Mouse (Mus musculus) heart, adult 18-20 months (tissue): ENCODE data around the gene Atp2b1. TPM values are rescaled to one million over a fixed set of nuclear protein-coding genes. Genes with fewer than 3 reads are reported as not detected.
"Not testable (repeated sequence)": the region's sequence is repeated elsewhere in the genome, so short reads cannot be mapped to it uniquely, and the experiment has no call there.

Experiments used
- DNase-seq, 2 experiments: peaks; one replicate each; pipeline ENCODE4 v3.0.0; 2021 to 2022; ENCODE audit warnings: mixed read lengths in 1 of 2
- total RNA-seq, 2 experiments: library from RNA; stranded (reverse); gene quantifications; 2 replicates each; pipeline ENCODE4 v1.2.3; 2021

Gene Atp2b1
- total RNA-seq, 2 experiments from 2014 or later: 61.2 to 61.4 TPM

GRCm38 (mm10) chr10:98966407-98967215, 52.4 kb downstream of the Atp2b1 start:
- no peak for DNase-seq

GRCm38 (mm10) chr10:98967240-98967891, 53.2 kb downstream of the Atp2b1 start:
- DNase-seq: no peak

GRCm38 (mm10) chr10:98970917-98971316, 56.7 kb downstream of the Atp2b1 start:
- DNase-seq: no peak

DNA sequence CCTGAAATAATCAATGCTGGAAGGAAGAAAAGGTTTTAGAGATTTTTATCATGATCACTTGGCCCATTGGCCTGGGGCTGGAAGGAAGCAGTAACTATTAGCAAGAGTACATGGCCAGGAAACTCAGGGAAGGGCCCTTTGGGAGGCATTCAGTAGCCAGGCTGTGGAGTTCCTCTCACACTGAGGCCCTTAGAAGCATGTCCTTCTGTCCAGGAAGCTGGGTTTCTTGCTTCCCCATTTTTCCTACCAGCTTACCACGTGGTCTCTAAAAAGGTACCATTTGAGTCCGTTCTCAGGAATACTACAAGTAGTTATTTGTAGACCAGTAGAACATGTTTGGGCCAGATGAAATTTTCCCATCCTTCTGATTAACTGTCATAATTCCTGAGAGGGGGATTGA, 58.2 kb downstream of the Atp2b1 start:
- peak in 1 of 2 experiments; percentile 56 for DNase-seq

DNA sequence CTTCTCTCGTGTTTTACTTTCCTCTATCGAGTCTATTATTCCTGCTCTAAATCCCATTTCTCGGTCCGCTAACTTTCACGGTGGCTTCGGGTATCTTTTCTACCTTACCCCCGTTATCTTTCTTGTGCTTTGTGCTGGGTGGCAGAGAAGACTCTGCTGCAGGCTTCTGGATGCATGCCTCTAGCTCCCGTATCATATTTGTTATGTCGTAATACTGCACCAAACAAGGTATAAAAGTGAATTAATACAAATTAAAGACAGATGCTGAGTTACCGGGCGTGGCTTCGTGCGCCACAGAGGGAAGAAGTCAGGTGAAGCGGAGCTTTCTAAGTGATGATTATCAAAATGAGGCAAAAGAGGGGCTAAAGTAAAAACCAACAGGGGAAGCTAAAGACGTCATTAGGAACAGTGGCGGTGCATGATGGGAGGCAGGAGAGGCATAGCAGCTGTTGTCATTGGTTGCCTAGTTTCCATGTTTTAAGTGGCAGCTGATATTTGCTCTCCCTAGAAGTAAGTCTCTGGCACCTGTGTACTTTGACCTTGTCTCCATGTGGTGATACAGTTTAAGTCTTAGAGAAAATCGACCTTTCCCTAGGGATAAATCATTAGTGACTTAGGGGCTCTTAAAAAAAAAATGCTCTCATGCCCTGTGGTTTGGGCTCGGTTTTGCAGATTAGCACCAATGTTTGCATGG, 58.9 kb downstream of the Atp2b1 start:
- no peak for DNase-seq

GRCm38 (mm10) chr10:98974645-98975044, 60.4 kb downstream of the Atp2b1 start:
- DNase-seq: no peak

- no peak for DNase-seq
These were observed 61.4 kb downstream of the Atp2b1 start for GRCm38 (mm10) chr10:98975611-98976010.

DNA sequence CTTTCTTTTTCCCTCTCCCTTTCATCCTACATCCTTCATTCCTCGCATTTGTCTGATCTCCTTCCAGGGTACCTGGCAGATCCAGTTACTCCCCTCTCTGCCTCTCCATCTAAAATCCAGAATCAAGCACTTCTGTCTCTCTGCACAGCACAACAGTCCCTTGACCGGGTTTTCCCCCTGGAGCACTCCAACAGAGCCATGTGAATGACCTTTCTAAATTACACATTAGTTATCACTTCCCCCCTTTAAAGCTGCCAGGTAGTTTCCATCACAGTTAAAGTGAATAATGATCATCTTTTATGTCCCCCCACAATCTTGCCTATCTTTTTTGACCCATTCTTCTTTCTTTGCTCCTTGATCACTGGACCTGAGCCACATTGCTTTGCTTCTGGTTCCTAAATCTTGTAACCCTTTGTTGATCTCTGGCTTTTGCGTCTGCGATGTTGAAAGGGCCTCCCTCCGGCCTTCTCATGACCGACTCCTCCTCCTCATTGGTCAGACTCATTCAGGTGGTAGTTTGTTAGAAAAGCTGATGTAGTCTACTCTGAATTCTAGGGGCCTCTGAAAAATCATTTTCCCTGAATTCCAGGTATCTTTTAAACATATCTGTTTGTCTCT, 62.8 kb downstream of the Atp2b1 start:
- no peak for DNase-seq

GRCm38 (mm10) chr10:98978766-98979165, 64.6 kb downstream of the Atp2b1 start:
- DNase-seq: no peak

GRCm38 (mm10) chr10:98979296-98979695, 65.1 kb downstream of the Atp2b1 start:
- DNase-seq: no peak

DNA sequence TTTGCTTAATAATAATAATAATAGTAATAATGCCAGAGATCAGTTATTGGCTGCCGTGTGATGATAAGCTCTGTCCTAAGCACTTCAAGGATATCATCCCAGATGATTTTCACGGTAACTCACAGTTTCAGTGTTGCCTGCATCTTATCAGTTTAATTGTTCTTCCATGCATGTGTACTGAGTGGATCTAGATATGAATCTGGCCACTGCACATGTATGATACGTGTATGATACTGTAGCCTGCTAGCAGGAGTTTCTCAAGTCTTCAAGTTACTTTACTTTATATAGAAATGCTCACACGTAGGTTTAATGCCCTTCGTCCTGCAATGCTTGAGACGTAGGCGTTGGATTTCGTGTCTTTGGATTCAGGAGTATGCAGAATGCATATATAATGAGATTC, 65.7 kb downstream of the Atp2b1 start:
- no peak for DNase-seq

- no peak for DNase-seq
These were observed 77.8 kb downstream of the Atp2b1 start for GRCm38 (mm10) chr10:98991964-98992363.

DNA sequence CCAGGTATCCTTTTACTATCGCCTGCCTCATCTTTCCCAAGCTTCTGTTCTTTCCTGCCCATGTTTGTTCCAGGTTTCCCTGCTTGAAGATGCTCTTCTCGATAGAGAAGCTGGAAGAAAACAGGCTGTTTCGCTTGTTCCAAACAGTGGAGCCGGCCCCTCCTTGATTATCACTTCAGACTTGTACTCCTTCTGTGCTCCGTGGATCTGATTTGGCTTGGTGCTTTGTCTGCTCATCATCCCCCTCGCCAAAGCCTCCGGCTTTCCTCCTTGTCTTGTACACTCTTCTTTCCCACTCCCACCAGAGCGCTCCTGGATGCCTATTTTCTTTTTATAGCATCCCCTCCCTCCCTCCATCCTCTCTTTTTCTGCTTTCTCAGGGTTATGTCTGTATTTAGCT, 79.0 kb downstream of the Atp2b1 start:
- no peak for DNase-seq

- not testable (repeated sequence) for DNase-seq
These were observed 81.0 kb downstream of the Atp2b1 start for GRCm38 (mm10) chr10:98995016-98995747.

DNA sequence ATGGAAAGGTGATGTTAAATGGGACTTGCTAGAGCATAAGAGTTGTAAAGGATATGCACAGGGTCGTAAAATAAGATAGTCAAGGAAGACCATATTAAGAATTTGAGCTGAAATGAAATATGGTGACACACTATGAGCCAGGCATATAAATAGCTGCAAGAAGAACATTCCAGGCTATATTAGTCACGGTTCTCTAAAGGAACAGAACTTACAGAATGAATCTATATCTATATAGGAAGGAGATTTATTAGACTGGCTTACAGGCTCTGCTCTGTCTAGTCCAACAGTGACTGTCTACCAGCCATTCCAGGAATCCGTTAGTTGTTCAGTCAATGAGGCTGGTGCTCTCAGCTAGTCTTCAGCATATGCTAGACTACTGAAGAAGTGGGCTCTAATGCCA, 90.7 kb downstream of the Atp2b1 start:
- DNase-seq: no peak

DNA sequence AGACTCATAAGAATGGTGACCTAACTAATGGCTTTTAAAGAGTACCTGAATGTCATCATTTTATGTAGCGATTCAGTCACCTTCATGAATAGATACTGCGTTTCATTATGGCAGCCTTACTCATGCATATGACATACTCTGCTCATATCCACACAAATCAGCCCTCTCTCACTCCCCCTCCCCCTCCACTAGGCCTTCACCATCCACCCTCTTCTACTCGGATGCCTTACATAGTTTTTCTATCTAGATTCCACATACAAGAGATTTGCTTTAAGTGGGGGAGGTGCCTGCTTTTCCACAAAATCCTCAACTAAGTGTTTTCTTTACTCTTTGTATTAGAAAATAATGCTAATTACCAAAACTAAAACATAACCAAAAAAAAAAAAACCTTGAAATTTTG, 96.9 kb downstream of the Atp2b1 start:
- DNase-seq: no peak

DNA sequence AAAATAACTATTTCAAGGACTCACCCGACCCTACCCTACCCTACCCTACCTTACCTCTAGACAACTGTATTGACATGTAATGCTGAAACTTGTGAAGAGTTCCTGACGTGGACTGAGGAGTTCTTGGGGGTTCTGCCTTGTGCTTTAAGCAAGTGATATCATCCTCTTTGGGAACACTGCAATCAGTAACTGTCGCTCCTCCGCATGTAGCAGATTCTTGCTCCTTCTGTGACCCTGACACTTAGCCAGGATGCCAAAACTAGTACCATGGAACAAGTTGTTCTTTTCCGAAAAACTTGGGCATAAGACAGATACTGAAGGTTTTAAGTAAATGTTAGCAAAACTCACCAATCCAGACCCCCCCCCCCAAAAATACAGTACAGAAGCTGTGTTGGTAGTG, 97.9 kb downstream of the Atp2b1 start:
- no peak for DNase-seq

DNA sequence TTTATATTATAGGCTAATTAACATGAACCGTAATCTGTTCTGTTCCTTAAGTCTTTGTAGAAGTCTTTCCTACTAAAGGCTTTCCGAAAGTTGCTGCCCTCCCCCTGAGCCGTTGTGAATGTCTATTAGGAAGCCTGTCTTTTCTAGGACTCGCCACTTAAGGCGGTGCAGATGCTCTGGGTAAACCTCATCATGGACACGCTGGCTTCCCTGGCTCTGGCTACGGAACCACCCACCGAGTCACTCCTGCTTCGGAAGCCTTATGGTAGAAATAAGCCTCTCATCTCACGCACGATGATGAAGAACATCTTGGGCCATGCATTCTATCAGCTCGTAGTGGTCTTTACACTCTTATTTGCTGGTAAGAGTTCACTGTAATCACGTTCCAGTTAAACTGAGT, 100.5 kb downstream of the Atp2b1 start:
- no peak for DNase-seq

DNA sequence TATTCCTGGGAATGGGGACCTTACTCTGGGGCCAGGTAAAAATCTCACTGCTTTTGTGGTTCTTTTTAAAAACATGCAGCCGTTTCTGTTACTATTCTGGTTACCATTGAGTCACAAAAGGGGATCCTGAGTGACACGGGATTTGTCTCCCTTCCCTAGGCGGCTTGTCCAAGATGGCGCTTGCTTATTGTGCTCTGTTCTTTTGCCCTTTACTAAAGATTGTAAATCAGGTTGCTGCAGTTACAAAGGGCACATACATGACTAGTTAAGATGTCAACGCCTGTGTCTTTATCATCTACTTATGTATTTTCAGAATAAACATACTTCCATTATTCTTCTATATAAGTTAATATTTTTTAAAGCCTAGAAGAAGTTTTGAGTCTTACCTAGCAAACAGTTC, 102.8 kb downstream of the Atp2b1 start:
- DNase-seq: no peak

DNA sequence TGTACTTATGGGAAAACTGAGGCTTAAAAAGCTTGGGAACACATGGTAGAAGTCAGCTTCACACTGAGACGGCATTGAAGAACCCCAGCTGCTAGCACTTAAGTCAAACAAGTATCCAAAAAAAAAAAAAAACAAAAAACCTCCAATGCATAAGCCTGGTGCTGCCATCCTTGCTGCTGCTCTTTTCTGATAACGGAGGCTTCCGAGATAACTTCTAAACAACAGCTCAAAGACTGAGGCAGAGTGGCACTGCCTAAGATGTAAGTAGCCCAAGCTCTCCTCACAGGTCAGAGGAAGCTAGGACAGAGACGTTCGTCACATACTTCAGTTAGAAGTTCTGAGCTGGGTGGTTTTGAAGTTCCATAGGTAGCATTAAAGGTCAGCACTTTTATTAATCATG, 113.3 kb downstream of the Atp2b1 start:
- no peak for DNase-seq

DNA sequence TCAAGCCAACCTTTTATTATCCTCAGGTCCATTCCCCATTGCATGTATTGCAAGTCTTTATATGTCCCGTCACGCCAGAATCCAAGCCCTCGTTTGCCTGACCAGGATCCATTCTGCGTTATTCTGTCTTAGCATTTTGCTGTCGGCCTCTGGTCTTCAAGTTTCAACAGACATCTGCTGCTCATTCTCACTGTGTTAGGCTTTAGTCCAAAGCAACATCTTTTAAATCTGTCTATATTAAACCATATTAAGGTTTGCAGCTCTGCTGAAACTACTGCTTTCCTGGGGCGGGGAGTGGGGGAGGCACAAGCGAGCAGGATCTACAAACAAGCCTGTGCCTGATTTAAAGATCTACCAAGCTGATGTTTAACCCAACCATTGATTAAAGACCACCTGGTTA, 115.6 kb downstream of the Atp2b1 start:
- DNase-seq: no peak
